Mouse (Mus musculus) embryo, embryonic 9.5 days (tissue): ENCODE data around the gene Ankzf1.

Experiments
- DNase-seq: peaks from one replicate; pipeline ENCODE4 v3.0.0-alpha.2; 2017; ENCODE audit errors: extremely low spot score

The Ankzf1 gene

GRCm38 (mm10) chr1:75187914-75188483 is 4.0 kb upstream of the Ankzf1 start:
- DNase-seq: no peak

- DNase-seq: no peak
These were observed 1.4 kb upstream of the Ankzf1 start for GRCm38 (mm10) chr1:75190577-75190976.

- DNase-seq: no peak
These were observed 711 bp upstream of the Ankzf1 start for GRCm38 (mm10) chr1:75191258-75191621.

GRCm38 (mm10) chr1:75192452-75192851 is 501 bp downstream of the Ankzf1 start:
- DNase-seq: no peak

DNA sequence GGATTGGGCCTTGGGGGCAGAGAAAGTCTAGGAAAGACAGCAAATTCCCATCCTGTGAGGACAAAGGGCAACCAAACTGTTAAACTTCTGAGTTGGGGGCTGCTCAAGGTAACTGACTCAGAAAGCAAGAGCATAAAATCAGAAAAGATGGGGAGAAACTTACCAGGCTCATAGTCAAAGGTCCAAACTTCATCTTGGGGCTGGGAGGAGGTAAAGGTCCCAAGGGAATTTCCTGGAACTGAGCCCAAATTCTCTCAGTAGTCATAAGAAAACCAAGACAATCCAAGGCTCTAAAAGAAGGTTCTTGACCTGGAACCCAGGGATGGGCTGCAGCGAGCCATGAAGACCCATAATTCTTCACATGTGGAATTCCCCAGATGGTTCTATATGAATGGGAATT is 9.3 kb downstream of the Ankzf1 start:
- no peak for DNase-seq

DNA sequence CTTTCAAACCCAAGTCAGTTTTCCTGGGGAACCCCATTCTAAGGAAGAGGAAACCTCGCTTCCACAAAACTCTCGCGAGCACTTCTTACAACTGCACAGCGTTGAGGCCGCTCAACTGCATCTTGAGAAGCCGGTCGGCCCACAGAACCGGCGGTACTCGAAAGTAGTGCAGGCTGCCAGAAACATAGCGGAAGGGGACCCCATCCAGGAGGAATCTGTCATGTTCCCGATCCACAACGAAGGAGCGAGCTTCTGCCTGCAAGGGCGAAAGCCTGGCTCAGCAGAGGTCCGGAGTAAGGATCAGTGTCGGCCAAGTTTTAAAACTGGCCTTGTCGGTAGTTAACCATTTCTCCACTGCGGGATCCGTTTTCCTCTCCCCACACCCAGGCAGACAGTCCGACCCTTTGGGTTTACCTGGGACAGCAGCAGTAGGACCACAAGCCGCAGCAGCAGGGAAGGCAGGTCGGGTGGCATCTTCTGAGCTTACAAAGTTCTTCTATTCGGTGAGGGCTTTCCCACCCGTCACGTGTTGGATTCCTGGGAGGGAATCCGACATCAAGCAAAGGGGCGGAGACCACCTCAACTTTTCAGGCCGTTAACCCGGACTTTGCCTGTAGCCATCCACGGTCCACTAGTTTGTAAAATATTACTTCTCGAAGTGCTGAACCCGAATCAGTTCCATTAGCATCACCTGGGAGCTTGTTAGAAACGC is 17.2 kb downstream of the Ankzf1 start:
- peak; percentile 35 for DNase-seq

GRCm38 (mm10) chr1:75210136-75211087 is 18.5 kb downstream of the Ankzf1 start, which contains the start of the genes Glb1l and Stk16:
Gene Glb1l, minus strand, starts transcription at chr1:75210813.
Gene Stk16, plus strand, starts transcription at chr1:75210838.
- peak; percentile 95 for DNase-seq

GRCm38 (mm10) chr1:75211141-75211708 is 19.3 kb downstream of the Ankzf1 start:
- no peak for DNase-seq

DNA sequence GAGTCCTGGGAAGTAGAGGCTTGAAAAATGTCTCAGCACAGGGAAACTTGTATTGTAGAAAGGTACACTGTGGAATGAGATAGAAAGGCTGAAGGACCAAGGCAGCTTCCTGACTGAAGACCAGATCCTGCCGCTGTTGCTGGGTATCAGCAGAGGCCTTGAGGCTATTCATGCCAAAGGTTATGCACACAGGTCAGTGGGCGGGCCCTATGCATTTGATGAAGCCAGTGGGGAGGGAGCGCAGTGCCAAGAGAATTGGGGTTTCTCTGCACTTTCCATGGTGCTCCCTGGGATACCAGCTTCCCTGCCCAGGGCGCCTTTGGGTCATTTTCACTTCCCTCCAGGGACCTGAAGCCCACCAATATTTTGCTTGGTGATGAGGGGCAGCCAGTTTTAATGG is 20.6 kb downstream of the Ankzf1 start:
- no peak for DNase-seq

DNA sequence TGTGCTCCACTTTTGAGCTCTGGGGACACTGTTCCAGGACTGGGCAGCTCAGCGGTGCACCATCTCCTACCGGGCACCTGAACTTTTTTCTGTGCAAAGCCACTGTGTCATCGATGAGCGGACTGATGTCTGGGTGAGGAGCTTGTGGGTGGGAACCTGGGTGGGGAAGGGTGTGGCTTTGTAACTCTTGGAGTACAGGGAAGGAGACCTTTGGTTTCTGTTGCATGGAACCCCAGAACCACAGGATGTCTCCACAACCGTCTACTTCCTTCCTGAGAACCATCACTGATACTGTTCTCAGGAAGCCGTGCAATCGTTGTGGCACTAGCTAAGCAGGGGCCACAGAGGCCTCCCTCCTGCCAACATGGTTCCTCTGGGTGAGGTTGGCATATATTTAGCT is 21.1 kb downstream of the Ankzf1 start:
- no peak for DNase-seq

- no peak for DNase-seq
These were observed 22.5 kb downstream of the Ankzf1 start for GRCm38 (mm10) chr1:75214442-75214841.

DNA sequence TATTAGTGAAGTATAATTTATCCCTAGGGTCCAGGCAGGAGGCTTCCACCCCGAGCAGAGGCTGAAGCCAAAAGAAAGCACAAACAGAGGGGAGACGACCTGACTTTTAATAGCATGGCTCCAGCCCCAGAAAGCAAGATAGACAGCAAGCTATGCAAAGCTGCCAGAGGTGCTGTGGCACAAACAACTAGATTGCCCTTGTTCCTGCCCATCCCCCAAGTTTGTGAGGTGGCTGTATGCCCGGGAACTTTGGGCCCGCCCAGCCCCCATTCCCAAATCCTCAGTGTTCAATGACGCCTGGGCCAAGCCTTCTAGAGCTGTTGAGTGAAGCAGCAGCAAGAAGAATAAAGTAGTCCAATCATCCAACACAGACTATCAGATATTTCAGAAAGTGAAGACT is 22.9 kb downstream of the Ankzf1 start:
- no peak for DNase-seq

GRCm38 (mm10) chr1:75215785-75216184 is 23.8 kb downstream of the Ankzf1 start:
- DNase-seq: no peak

DNA sequence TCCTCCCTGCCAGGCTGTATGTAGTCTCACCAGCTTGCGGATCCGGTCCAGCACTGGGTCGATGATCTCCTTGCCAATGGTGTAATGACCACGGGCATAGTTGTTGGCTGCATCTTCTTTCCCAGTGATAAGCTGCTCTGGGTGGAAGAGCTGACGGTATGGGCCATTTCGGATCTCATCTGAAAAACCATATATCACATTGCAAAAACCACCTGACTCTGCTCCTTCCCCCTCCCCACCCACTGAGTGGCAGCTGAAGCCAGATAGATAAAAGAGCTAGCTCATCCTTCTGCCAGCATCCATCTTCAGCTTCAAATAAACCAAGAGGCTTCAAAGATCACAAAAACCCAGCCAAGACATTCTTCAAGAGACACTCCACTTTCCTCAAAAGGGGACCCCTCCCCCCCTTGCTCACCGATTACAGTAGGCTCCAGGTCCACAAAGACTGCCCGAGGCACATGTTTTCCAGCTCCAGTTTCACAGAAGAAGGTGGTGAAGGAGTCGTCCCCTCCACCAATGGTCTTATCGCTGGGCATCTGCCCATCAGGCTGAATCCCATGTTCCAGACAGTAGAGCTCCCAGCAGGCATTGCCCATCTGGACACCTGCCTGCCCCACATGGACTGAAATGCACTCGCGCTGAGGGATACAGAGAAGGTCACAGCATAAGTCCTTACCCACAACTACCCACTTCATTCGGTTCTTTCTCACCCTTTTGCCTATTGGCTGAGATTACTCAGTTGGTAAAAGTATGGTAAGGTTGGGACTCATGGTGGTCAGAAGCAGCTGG is 25.0 kb downstream of the Ankzf1 start:
- DNase-seq: no peak

DNA sequence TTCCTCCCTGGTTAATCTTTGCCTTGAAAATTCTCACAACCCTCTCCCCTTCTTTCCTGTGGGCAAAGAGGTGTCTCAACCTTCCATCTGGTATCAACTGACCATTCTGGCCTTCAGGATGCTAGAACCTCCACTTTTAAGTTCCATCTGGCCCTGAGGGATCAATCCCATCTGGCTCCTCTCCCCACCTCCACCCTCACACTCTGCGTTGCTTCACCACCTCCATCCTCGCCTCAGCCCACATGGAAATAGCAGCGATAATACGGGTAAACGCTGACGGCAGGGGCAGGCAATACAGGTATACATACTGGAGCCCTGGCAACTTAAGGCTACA is 25.9 kb downstream of the Ankzf1 start:
- no peak for DNase-seq

DNA sequence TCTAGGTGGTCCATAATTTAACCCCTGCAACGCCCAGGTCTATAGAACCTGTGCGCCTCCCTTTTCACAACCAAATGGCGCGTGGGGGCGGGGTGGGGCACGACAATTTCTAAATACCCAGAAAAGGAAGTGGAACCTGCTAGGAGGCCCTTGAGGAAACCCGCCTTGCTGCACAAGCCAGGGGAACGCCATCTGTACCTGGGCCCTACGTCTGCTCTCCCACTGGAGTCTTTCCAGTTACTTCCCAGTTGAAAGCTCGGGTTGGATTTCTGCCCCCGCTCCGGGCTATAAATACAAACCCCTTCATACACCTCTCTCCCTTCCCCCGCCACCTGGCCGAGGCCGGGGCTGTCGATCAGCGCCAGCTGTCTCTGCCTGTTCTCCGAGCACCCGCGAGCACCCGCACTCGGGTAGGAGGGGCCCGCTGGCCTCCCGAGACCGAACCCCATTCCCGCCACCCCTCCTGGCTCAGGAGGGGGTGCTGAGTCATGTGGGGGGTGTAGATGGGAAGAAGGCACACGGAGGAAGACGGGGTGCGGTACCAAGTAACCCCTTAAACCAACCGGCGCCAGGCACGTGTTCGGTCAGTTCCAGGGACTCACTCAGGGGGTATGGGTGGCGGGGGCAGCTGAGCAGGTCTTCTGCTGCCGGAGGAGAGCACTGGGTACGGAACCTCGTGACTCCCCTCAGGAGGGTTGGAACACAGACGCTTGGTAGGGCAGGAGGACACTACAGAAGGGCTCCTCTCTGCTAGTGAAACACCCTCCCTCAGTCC is 26.5 kb downstream of the Ankzf1 start:
- DNase-seq: peak; percentile 15

- peak; percentile 78 for DNase-seq
These were observed 27.1 kb downstream of the Ankzf1 start for GRCm38 (mm10) chr1:75219078-75219477.

GRCm38 (mm10) chr1:75219531-75219930 is 27.6 kb downstream of the Ankzf1 start, which contains the start of gene Tuba4a:
Gene Tuba4a, minus strand, starts transcription at chr1:75219865.
- DNase-seq: no peak

DNA sequence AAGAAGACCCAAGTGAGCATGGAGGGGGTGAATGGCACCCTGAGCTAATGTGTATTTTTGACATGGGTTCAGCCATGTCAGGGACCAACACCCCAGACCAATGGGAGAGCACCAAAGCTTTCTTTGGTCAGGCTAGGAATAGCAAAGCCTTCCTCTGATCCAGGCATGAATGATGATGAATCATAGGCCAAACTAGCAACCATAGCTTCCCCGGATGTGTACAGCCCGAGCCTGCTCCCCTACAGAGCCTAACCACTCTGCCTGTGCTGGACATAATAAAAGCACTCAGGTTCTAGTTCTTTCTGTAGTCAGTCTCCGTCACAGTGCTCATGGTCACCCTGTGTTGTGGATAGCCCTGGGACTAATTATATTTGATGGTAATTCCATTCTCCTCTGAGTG is 29.6 kb downstream of the Ankzf1 start:
- no peak for DNase-seq

DNA sequence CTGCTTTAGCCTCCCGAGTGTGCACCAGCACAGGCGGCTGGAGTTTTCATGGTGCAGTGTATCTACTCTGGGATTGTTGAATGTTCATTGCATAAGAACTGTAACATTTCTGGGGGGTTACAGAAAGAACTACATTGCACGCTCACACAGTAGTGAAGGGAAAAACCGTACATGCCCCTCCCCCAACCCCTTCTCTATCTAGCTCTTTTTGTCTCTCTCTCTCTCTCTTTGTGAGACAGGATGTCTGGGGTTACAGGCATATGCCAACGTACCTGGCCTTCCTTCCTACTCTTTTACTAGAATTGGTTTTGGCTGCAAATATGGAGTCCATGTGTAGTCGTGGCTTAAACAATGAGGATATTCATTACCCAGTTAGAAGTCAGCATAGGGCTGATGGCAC is 31.0 kb downstream of the Ankzf1 start:
- DNase-seq: no peak

GRCm38 (mm10) chr1:75223532-75223931 is 31.6 kb downstream of the Ankzf1 start:
- no peak for DNase-seq
